Mouse (Mus musculus): Measurements from ENCODE around the gene Apc2. TPM values are rescaled to one million over a fixed set of nuclear protein-coding genes. Genes with fewer than 3 reads are reported as not detected.

The Apc2 gene
- total RNA-seq, 2 experiments from 2014 or later: 106 to 109 TPM

- DNase-seq (ENCODE audit: low spot score in 2 of 2): no peak
Measured at GRCm38 (mm10) chr10:80262169-80262568, 33.6 kb upstream of the Apc2 start.

DNA sequence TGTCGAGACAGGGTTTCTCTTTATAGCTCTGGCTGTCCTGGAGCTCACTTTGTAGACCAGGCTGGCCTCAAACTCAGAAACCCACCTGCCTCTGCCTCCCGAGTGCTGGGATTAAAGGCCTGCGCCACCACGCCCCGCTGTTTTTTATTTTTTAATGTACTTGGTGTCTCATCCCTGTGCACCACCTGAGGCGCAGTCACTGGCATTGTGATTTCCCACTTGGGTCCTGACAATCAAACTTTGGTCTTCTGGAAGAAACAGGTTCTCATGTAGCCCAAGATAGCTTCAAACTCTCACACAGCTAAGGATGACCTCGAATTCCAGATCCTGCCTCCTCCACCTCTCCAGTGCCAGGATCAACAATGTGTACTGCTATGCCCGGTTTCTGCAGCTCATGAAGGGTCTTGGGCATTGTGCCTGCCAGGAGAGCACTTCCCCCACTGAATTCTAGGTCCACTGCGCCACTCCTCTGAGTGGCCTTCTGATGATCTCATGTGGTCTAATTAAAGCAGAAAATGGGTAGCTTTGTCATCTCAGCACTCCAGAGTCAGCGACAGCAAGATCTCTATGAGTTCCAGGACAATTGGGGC lies 32.9 kb upstream of the Apc2 start:
- no peak for DNase-seq (ENCODE audit: low spot score in 2 of 2)

GRCm38 (mm10) chr10:80264341-80265148 lies 31.2 kb upstream of the Apc2 start:
- peak; percentile 98 to 99 for DNase-seq (ENCODE audit: low spot score in 2 of 2)

DNA sequence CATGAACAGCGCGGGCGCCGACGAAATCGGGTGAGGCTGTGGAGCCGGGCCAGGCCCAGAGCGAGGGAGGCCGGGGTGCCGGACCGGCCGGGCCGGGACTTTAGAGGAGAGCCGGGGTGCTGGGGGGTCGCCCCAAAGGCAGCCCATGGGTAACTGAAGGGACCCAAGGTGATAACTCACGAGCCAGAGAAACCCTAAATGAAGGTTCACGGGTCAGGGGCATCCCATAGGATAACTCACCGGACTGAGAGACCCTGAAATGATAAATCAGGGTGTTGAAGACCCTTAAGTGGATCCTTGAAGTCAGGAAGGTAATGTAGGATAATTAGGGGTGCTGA lies 30.7 kb upstream of the Apc2 start:
- no peak for DNase-seq (ENCODE audit: low spot score in 2 of 2)

DNA sequence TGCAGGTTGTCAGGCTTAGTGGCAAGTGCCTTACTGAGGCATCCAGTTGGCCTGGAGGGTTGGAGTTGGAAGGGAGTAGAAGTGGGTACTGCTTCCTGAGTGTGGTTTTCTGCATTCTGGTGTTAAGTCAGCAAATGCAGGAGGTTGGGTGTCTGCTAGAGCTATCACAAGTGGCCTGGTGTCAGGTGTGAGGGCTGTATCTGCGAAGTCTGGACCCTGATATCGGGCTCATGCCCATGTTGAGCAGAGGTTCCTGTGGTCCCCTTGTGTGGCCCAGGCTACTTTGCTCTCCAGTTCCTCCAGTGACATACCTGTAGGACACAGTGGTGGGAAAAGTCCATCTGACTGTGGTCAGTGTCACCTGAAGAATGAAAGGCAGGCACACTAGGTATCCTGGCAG lies 25.7 kb upstream of the Apc2 start:
- no peak for DNase-seq (ENCODE audit: low spot score in 2 of 2)

DNA sequence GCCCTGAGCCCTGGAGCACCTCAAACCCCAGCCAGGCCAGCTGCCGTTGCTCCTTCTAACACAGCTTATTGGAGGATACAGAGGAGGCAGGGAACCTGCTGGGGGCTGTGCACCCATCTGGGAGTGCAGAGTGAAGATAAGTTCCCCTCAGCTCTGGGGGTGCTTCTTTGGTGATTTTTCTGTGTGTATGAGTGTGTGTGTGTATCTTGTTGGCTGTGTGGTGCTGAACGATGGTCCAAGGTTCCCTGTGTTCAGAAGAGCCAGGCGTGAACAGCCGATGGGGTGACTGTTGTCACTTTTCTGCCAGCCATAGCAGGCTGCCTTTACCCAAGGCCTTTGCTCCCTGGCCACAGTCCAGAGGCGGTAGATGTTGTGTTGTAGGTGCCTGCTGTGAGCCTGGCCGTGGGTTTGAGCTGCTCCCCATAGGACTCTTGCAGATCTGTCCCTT lies 25.0 kb upstream of the Apc2 start:
- no peak for DNase-seq (ENCODE audit: low spot score in 2 of 2)

GRCm38 (mm10) chr10:80271186-80271843 lies 24.5 kb upstream of the Apc2 start:
- no peak for DNase-seq (ENCODE audit: low spot score in 2 of 2)

DNA sequence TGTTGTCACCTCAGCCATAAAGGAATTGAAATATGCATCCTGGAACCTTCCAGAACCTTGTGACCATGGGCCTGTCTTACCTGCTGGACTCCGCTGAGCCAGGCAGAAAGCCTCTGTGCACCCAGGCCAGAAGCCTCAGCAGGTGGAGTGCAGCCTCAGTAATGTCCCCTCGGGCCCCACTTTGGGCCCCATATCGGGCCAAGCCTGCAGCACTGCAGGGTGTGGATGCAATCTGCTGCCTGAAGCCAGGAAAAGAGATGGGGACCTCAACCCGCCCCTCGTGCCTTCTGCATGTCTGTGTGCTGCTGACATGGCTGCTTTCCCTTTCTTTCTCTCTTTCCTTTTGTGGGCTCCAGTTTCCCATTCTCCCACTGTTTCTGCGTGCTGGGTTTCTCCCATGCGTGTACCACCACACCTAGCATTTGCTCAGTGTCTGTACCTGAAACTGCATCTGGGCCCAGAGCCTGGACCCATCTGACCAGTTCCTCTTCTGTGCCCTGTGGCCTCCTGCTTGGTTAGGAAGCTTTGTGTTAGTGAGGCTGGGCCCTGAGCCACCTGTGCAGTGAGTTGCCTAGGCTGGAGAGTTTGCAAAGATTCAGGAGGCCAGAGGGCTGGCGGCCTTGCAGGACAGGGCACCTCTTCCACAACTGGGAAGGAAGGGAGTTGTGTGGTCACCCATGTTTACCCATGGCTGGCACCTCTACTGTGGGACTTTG lies 23.7 kb upstream of the Apc2 start:
- no peak for DNase-seq (ENCODE audit: low spot score in 2 of 2)

DNA sequence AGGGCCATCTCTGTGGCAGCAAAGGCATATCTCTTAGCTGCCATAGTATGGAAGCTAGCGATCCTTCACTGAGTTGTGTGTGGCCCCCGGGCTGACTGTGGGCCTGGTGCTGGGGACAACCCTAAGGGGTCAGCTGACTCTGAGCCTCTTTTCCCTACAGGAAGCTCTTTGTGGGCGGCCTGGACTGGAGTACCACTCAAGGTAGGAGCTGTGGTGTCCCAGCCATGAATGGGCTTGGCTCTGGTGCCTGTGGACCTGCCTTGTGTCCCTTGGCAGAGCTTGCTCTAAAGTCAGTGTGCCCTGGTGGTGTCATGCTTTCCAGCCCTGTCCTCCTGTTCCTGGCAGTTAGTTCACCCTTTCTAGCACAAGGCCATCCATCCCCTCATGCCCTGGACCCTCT lies 21.9 kb upstream of the Apc2 start:
- DNase-seq (ENCODE audit: low spot score in 2 of 2): no peak

DNA sequence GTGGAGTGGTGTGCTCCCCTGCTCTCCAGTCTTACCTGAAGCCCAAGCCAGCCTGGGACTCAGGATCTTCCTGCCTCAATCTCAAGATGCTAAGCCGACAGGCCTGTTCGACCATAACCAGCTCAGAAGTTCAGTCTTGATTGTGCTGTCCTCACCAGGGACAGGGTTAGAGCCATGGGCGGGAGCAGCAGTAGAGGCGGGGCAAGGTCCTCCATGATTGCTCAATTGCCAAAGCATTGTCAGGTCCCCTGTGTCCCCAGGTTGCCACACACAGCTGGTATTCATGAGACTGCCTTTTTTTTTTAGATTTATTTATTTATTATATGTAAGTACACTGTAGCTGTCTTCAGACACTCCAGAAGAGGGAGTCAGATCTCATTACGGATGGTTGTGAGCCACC lies 19.5 kb upstream of the Apc2 start:
- no peak for DNase-seq (ENCODE audit: low spot score in 2 of 2)

GRCm38 (mm10) chr10:80278390-80278789 lies 17.4 kb upstream of the Apc2 start:
- no peak for DNase-seq (ENCODE audit: low spot score in 2 of 2)

- no peak for DNase-seq (ENCODE audit: low spot score in 2 of 2)
Measured at GRCm38 (mm10) chr10:80279273-80279672, 16.5 kb upstream of the Apc2 start.

DNA sequence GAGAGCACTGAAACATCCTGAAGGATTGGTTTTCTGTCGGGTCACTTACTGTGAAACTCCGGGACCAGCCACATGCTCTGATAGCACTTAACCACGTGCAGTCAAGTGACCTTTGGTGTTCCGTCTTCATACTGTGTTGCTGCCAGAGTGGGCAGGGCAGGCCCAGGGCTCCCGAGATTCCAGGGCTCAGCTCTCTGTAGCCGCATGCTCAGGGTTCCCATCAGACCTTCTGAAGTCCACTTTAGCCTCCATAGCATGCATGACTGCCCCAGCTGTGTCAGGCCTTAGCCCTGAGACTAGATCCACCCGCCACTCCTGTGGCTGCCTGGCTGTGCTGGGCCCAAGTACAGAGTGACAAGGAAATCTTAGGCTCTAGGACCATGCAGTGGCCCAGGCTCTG lies 14.5 kb upstream of the Apc2 start:
- no peak for DNase-seq (ENCODE audit: low spot score in 2 of 2)

DNA sequence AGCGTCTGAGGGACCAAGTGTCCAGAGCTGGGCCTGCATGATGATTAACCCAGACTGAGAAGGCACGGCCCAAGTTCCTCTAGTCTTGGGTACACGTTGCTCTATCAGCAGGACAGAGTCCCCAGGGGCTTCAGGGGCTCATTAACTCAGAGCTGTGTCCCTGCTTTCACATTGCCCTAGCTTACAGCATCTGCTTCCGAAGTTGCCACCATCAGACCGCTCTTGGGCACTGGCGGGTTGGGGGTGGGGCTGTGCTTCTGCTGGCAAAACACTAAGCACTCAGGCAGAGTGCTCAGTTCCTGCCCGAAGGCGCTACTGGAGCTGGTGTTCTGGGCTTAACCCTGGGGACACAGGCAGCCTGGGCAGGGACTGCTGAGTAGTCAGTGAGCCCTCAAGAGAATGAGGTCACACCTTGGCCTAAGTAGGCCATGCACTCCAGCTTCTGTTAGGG lies 13.8 kb upstream of the Apc2 start:
- no peak for DNase-seq (ENCODE audit: low spot score in 2 of 2)

GRCm38 (mm10) chr10:80282481-80283441 lies 13.0 kb upstream of the Apc2 start:
- DNase-seq (ENCODE audit: low spot score in 2 of 2): no peak

- DNase-seq (ENCODE audit: low spot score in 2 of 2): no peak
Measured at GRCm38 (mm10) chr10:80285222-80286070, 10.3 kb upstream of the Apc2 start.

DNA sequence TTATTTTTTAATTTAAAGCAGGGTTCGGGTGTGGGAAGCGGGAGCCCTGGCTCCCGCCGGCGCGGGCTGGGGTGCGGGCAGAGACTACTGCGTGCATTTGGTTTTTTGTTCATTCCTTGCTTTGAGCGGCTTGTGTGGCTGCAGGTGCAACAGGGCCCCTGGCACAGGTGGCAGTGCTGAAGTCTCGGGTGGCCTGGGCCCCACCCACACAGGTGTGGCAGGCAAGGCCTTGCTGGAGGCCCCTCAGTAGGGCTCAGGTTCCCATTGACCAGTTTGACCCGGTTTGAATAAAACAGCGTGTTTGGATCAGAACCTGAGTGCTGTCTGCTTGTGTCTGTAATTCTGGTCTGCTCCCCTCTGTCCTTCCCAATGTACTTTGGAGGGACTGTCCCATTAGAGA lies 7.7 kb upstream of the Apc2 start:
- DNase-seq (ENCODE audit: low spot score in 2 of 2): no peak

GRCm38 (mm10) chr10:80288657-80289056 lies 7.1 kb upstream of the Apc2 start:
- DNase-seq (ENCODE audit: low spot score in 2 of 2): no peak

DNA sequence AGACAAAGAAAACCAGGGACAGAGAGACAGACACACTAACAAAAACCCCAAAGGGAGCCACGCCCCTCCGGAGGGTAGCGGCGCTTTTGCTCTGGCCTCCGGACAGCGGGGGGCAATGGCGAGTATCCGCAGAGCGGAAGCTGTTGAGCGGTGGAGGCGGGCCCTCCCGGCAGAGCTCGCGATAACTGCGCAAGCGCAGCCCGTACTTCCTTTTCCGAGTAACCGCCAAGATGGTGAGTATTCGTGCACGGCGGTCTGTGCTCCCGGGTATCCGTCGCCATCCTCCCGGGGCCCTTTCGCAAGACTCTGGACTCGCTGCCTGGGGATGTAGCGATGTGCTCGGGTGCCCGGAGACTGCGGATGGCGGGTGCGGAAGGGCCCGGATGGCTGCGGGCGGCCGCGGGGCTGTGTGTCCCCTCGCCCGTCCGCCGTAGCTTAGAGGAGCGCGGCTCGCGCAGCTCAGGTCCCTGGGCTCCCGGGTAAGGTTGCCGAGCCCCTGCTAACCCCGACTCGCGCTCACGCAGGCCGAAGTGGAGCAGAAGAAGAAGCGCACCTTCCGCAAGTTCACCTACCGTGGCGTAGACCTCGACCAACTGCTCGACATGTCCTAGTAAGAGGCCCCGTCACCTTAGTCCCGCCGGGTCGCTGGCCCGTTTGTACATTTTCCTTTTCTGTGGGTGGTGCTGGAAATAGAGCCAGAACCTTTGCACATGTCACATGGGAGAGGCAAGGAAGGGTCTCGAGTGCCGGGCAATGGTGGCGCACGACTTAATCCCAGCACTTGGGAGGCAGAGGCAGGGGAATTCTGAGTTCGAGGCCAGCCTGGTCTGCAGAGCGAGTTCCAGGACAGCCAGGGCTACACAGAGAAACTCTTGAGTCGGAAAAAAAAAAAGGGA lies 3.3 kb upstream of the Apc2 start, which contains the start of gene Rps15:
Gene Rps15, plus strand, starts transcription at position 203 of the 896 bp plus-strand sequence.
- DNase-seq (ENCODE audit: low spot score in 2 of 2): peak; percentile 91 to 92
